ENCODE assay signal across 21 mouse cellular contexts in the genomic region with DNA sequence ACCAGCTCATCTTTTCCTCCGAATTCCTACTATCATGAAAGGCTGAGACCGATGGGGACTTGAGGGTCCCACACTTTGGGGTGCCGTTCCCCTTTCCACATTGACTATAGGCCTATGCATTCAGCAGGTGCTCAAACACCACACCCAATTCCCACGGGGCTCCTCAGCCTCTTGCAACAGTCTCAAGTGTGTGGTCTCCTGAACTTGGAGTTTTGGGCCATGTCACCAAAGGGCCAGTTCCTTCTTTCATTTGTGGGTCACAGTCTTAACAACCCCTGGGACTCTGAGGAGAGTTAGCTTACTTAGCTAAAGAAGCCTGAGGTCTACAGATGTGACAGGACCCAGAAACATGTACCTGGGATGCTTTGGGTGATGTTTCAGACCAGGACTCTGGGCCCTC.
"Had no signal": no experiment of that assay in that cellular context is flagged by ENCODE, and none has a peak within 500 bp of the region (broad histone marks: within the 10 kb centered on the region; RNA-seq: fewer than 3 reads in every experiment).

No protein-coding gene starts in this region.

- DNase-seq: gastrocnemius, postnatal 14 days; gastrocnemius, postnatal 36 days; heart, adult 18-20 months; heart, postnatal 10 days; kidney, adult 11 months; kidney, adult 2 months; kidney, adult 9 months; kidney, postnatal 14 days; kidney, postnatal 36 days; layer of hippocampus, postnatal 36 days; left cerebral cortex, postnatal 4 days; liver had no signal

- ATAC-seq: hindbrain, postnatal 0 days; intestine, embryonic 16.5 days had no signal

- H3K4me1 ChIP-seq: heart, embryonic 12.5 days; hindbrain, embryonic 13.5 days; hindbrain, embryonic 15.5 days; kidney, embryonic 15.5 days; limb, embryonic 12.5 days had no signal

- H3K27me3 ChIP-seq: heart, embryonic 12.5 days; hindbrain, embryonic 13.5 days; hindbrain, embryonic 15.5 days; kidney, embryonic 15.5 days; limb, embryonic 12.5 days had no signal

- H3K4me3 ChIP-seq: heart, embryonic 10.5 days; heart, embryonic 12.5 days; hindbrain, embryonic 13.5 days; hindbrain, embryonic 15.5 days; kidney, embryonic 15.5 days; layer of hippocampus, adult 2 months; limb, embryonic 12.5 days had no signal

- H3K36me3 ChIP-seq: heart, embryonic 10.5 days; heart, embryonic 12.5 days; hindbrain, embryonic 13.5 days; hindbrain, embryonic 15.5 days; kidney, embryonic 15.5 days; limb, embryonic 12.5 days had no signal
